Mouse (Mus musculus) embryonic stem cell, embryonic (primary cell): Measurements from ENCODE around the gene Grik3.

ENCODE experiments used
- CTCF ChIA-PET, 4 experiments: fragments of 300-600 bp in 2 of 4; fragments of 350-600 bp in 2 of 4; sonication (Branson Sonifier 250); formaldehyde crosslinking; loops; one replicate each; lab custom pipeline; 2022; ENCODE audit warnings: inconsistent platforms in 2 of 4; lab: Charles Lee
- POLR2A ChIA-PET, 4 experiments: fragments of 300-600 bp in 2 of 4; fragments of 350-600 bp in 2 of 4; sonication (Branson Sonifier 250); formaldehyde crosslinking; loops; one replicate each; lab custom pipeline; 2022; ENCODE audit warnings: antibody characterized with exemption in 4 of 4, inconsistent platforms in 1 of 4; lab: Charles Lee

The Grik3 gene

GRCm38 (mm10) chr4:125490661-125491504 is at the start of gene Grik3:
Gene Grik3 (plus strand): TSS chr4:125490700.
- ChIA-PET POLR2A (interaction anchor here in 3 of 4 experiments (0.7 to 8.4 kb wide), 13 partner anchors 10 to 238 kb away, joined by 3 to 98 read pairs (median 3); no protein-coding TSS in a partner anchor), CTCF (interaction anchor here in 2 of 4 experiments (1.1 to 1.3 kb wide), 4 partner anchors 115 to 373 kb away, joined by 3 to 7 read pairs (median 4); no protein-coding TSS in a partner anchor)

DNA sequence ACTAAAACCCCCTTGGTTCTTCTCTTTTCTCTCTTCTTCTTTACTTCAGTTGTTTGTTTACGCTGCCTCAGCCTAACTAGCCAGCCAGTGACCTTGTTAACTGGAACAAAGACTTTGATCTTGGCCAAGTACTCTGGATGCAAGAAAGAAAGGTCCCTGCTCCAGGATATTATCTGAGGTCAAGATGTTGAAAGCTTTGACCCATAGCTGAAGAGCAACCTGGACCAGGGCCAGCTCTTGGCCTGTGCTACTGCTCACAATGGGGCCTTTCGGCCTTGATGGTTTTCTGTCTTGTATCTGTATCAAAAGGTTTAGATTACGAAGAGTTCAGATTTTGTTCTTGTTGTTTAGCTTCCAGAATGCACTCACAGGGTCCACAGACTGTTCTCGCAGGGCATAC is 48.7 kb upstream of the Grik3 start:
- ChIA-PET CTCF (no interaction called here), POLR2A (interaction anchor here in 1 of 4 experiments (0.6 kb wide), 1 partner anchor 90 kb away, joined by 5 read pairs; no protein-coding TSS in a partner anchor)

DNA sequence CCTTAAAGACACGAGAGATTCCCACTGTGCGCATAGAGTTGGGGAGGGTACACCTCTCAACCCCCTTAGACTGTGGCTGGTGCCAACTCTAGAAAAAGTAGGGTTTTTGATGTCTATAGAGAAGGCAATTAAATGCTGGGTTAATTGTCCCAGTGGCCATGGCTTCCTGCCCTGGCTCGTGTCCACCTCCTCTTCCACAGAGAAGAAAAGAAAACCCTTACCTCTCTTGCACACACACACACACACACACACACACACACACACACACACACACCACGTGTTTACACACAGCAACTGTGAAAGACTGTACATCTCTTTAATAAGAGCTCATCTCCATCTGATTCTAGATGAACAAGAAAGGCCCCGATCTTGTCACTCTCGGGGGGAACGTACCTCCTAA is 46.1 kb upstream of the Grik3 start:
- CTCF ChIA-PET, result no interaction called here
- POLR2A ChIA-PET, result interaction anchor here in 1 of 4 experiments (1.0 kb wide), 1 partner anchor 17 kb away, joined by 3 read pairs; no protein-coding TSS in a partner anchor

DNA sequence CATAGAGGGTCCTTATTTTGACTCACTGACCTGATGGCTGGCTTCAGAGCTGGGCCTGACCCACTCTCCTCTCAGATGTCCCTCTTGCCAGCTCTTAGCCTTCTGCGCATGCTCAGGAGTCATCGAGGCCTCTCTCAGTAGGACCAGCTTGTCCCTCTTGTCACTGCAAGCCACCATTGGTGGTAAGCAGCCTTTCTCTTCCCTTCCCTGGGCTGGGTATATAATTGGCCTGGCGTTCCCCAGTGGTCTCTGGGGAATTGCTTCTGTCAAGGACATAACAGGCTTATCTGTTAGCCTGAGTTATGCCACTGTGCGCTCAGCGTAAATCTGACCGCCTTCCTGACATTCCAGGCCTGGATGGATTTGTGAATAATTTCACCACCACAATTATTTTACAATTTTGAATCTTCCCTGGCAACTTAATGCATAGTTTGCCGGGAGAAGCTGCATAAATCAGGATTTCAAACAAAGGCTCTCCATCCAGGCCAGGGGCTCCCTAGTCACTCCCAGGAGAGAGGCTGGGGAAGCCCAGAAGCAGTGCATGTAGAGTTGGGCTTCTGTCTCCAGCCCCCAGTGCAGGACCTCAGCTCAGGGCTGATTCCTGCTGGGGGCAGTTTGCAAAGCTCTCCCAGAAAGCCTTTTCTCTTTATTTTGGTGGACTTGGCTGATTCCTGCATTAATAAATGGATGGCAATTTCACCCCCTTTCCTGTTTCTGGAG is 39.7 kb upstream of the Grik3 start:
- CTCF ChIA-PET, result interaction anchor here in 2 of 4 experiments (0.9 to 1.7 kb wide), 2 partner anchors 27 to 290 kb away, joined by 3 to 6 read pairs; no protein-coding TSS in a partner anchor
- POLR2A ChIA-PET, result interaction anchor here (0.5 to 1.5 kb wide), 10 partner anchors 11 to 544 kb away, joined by 3 to 5 read pairs (median 3); no protein-coding TSS in a partner anchor

- CTCF ChIA-PET, result interaction anchor here in 2 of 4 experiments (0.7 to 1.7 kb wide), 2 partner anchors 38 to 292 kb away, joined by 3 to 6 read pairs; no protein-coding TSS in a partner anchor
- POLR2A ChIA-PET, result interaction anchor here in 3 of 4 experiments (0.7 to 1.5 kb wide), 11 partner anchors 11 to 278 kb away, joined by 3 to 9 read pairs (median 3); no protein-coding TSS in a partner anchor
Measured at GRCm38 (mm10) chr4:125451821-125452220, 38.7 kb upstream of the Grik3 start.

GRCm38 (mm10) chr4:125456506-125456905 is 34.0 kb upstream of the Grik3 start:
- ChIA-PET CTCF (no interaction called here), POLR2A (no interaction called here)

GRCm38 (mm10) chr4:125457152-125458093 is 33.1 kb upstream of the Grik3 start:
- CTCF ChIA-PET, result interaction anchor here in 1 of 4 experiments (0.6 kb wide), 1 partner anchor 258 kb away, joined by 6 read pairs; no protein-coding TSS in a partner anchor

GRCm38 (mm10) chr4:125459791-125460190 is 30.7 kb upstream of the Grik3 start:
- ChIA-PET POLR2A (no interaction called here), CTCF (no interaction called here)

More at GRCm38 (mm10) chr4:125457152-125458093, 33.1 kb upstream of the Grik3 start:
- POLR2A ChIA-PET, result no interaction called here

- POLR2A ChIA-PET, result interaction anchor here in 3 of 4 experiments (0.6 to 1.3 kb wide), 4 partner anchors 19 to 129 kb away, joined by 3 to 7 read pairs (median 3); no protein-coding TSS in a partner anchor
- CTCF ChIA-PET, result no interaction called here
Measured at GRCm38 (mm10) chr4:125469711-125470372, 20.7 kb upstream of the Grik3 start.

GRCm38 (mm10) chr4:125474903-125475302 is 15.6 kb upstream of the Grik3 start:
- ChIA-PET POLR2A (no interaction called here), CTCF (interaction anchor here in 1 of 4 experiments (0.6 kb wide), 1 partner anchor 14 kb away, joined by 3 read pairs; no protein-coding TSS in a partner anchor)

- ChIA-PET CTCF (interaction anchor here in 2 of 4 experiments (0.6 to 0.8 kb wide), 3 partner anchors 17 to 371 kb away, joined by 3 to 4 read pairs (median 3); no protein-coding TSS in a partner anchor), POLR2A (interaction anchor here in 1 of 4 experiments (0.5 to 0.8 kb wide), 3 partner anchors 29 to 250 kb away, joined by 3 read pairs; no protein-coding TSS in a partner anchor)
Measured at GRCm38 (mm10) chr4:125478071-125478470, 12.4 kb upstream of the Grik3 start.

DNA sequence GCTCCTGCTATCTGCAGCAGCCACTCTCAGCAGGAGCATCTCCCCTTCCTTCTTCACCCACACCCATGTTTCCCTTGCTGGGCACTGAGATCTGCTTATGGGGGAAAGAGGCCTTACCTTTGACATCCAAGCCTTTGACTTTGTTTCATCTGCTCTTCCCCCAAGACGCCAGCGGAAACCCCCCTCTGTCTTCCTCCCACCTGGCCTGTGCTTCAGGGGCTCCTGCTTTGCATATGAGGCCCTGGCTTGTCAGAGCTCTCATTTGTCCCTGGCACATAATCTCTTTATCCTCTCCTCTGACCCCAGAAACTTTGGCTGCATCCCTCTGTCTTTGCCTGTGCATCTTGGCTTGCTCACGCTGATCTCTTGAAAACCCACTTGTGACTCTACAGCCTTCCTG is 9.2 kb upstream of the Grik3 start:
- ChIA-PET POLR2A (interaction anchor here in 2 of 4 experiments (1.3 to 1.4 kb wide), 2 partner anchors 8 to 9 kb away, joined by 3 to 5 read pairs; partner anchors contain the start of gene Grik3 (in 1 of the 2)), CTCF (interaction anchor here in 2 of 4 experiments (0.6 to 0.7 kb wide), 2 partner anchors 429 to 509 kb away, joined by 3 read pairs; no protein-coding TSS in a partner anchor)

GRCm38 (mm10) chr4:125484131-125484530 is 6.4 kb upstream of the Grik3 start:
- ChIA-PET CTCF (no interaction called here), POLR2A (no interaction called here)

DNA sequence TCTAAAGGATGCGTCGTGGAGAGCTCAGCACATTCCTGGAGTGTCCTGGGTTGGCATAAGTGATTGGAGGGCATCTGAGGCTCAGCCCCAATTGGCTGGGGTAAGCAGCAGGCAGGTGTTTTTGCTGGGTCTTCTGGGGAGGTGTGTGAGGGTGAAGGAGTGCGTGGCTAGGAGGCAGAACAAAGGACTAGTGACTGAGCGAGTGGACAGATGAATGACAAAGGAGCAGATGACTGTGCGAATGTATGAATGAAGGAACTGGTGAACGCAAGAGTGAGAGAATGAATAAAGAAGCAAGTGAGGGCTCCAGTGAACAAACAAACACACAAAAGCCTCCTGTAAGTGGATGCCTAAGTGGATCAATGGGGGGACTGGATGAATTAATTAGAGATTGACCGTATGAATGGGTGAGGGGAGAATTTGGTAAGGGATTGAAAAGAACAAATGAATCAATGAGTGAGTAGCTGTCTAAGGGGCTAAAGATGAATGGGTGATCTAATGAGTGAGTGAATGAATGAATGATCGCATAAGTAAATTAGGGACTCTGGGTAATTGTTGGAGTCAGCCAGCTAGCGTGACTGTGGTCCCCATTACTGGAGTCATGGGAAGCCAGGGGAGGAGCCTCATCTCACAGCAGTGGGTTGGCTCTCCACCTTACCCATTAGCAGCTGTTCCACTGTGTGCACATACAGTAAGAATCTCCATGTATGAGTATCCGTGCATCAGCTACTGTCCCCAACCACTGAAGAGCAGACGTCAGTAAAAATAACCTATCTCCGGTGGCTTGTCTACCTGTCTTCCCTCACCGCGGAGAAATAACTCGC is 4.9 kb upstream of the Grik3 start:
- ChIA-PET CTCF (interaction anchor here in 1 of 4 experiments (0.6 to 1.0 kb wide), 3 partner anchors 9 to 279 kb away, joined by 3 to 4 read pairs (median 3); no protein-coding TSS in a partner anchor), POLR2A (interaction anchor here in 3 of 4 experiments (0.5 to 6.0 kb wide), 11 partner anchors 9 to 492 kb away, joined by 3 to 44 read pairs (median 5); no protein-coding TSS in a partner anchor)

DNA sequence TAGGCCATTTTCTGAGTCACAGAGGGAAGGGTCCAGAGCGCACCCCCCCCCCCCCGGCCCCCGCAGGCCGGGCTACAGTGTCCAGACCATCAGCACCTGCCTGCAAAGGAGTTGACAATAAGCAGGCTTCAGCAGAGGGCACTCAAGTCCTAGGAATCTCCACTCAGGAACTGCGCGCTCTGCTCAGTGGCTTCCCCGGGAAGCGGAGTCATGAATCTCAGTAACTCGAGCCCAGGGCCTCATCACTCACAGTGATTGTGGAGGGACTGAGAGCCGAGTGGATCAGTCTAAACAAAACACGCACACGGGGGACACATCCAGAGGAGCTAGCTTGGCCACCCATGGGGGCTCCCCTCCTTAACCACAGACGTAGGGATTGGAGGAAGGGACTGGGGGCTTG is 3.9 kb upstream of the Grik3 start:
- POLR2A ChIA-PET, result interaction anchor here (0.6 to 6.0 kb wide), 23 partner anchors 8 to 325 kb away, joined by 3 to 44 read pairs (median 4); no protein-coding TSS in a partner anchor
- CTCF ChIA-PET, result interaction anchor here in 2 of 4 experiments (0.7 to 1.4 kb wide), 8 partner anchors 8 to 429 kb away, joined by 3 to 5 read pairs (median 4); no protein-coding TSS in a partner anchor
